Mouse (Mus musculus) 3134 (cell line): Measurements from ENCODE around the gene Gm14214.

Experiments
- DNase-seq: peaks from one replicate; pipeline ENCODE4 v3.0.0-alpha.2; 2011; ENCODE audit warnings: low spot score; ENCODE audit not compliant: insufficient read length; ENCODE audit errors: extremely low read depth

Gene Gm14214

DNA sequence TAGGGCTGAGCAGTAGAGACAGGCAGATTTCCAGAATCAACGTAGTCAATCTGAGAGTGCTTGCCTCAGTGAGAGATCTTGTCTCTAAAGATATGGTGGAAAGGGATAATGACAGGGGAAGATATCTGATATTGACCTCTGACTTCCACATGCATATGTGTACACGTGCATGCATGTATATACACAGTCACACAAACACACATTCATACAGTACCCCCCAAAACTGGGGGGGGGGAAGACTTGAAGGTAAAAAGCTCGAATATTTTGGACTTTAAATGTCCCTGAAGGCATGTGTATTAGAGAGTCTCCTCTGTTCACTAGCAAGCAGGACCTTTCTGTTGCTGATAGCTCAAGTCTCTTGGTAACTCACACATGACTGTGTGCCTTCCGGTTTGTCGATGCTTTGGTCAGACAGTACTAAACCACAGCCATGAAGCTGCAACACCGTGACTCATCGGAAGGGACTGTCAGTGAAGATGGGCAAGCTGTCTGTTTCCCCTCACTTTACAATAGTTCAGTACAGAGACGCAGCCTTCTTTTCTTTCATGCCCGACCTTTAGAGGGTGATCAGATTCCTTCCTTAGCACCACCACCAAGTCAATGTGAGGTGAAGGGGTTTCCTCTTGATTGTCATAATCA, 37.2 kb downstream of the Gm14214 start:
- DNase-seq, result peak; percentile 26

DNA sequence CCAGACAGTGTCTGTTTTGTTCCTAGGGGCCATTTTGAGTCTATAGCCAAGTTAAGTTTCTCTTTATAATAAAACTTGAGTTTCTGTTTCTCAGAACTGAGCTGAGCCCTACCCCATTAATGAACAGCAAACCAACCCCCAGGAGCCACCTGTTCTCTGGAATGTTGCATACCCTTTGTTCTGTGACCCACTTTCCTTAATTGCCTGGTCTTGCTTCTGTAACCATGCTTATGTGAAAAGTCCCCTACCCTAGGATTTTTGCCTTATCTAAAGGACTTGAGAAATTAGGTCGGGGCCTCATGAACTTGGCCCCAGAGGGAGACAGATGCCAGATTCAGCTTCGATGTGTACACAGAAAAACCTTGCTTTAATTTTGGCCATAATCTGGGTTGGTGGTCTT, 37.9 kb downstream of the Gm14214 start:
- no peak for DNase-seq

DNA sequence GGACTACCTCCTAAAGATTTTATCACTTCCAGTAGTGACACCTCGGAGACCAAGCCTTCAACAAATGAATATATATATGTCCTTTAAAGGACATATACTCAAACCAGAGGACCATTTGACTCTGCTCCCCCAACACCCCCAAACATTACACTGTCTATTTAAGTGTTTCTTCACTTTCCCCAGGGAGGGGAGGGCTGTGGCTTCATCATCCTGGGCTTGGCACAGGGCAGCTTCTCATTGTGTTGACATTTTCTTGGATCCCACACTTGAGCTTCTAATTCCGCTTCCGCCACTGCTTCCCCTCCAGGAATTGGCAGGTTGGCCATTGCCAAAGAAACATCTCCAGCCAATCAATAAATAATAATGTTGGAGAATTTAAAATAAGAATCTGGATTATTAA, 39.0 kb downstream of the Gm14214 start:
- no peak for DNase-seq

DNA sequence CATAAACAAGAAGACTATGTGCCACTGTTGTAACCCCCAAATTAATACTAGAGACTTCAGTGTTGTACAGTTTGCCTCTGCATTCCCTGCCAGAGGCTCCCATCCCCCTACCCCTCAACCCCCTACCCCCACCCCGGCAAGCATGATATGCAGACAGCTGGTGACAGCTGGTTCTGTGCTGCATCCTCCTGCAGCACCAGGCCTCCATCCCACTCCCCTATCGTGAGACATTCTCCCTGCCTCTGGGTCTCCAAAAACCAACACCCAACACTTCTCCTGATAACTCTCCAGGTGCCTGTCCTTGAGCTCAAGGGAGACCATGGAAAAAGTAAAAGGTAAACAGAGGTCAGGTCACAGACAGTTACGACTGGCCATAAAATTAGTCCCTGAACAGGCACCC, 40.1 kb downstream of the Gm14214 start:
- DNase-seq, result no peak

- no peak for DNase-seq
Measured at GRCm38 (mm10) chr2:154723473-154723872, 46.4 kb downstream of the Gm14214 start.

GRCm38 (mm10) chr2:154720315-154720714, 49.5 kb downstream of the Gm14214 start:
- no peak for DNase-seq
